Mouse (Mus musculus): Measurements from ENCODE around the gene Rbm34. TPM values are rescaled to one million over a fixed set of nuclear protein-coding genes. Genes with fewer than 3 reads are reported as not detected.

Rbm34 gene
- polyA plus RNA-seq, 1 experiment from 2014 or later, result 23.1 TPM

DNA sequence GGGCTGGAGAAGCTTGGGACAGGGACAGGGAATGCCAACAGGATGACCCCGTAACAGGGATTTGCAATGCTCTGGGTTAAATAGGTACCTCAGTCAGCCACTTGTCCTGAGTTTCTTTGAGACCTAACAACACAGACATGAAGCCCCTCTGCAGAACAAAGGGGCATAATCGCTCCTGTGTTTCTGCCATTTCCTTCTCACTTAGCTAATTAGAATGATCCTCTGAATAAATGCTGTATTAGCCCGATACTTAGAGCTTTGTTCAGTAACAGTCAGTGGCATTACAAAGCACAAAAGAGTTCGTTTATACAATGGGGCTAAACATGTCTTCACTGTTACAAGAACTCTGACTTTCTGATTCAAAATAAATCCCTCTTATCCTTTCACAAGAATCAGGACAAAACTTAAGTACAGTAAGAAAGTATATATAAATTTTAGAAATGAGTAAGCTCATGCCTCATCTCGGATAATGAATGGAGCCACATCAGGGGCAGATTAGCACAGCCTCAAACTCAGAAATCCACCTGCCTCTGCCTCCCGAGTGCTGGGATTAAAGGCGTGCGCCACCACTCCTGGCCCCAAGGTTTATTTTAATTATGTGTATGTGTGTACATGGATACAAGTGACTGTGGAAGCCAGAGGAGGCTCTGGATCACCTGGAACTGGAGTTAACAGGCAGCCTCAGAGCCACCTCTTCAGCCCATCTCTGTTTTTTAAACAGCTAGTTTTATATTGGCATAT, 5.9 kb upstream of the Rbm34 start:
- no peaks in the 10 kb centered on the region for H3K36me3 ChIP-seq
- no peak for ATAC-seq (ENCODE audit: insufficient number of reproducible peaks, low FRiP score, low TSS enrichment, low read depth)
- H3K4me1 ChIP-seq, result 0 out of 2 replicates have a peak, but pooled peaks cover 8% of the 10 kb centered on the region
- H3K4me2 ChIP-seq (replicated peaks), result no peak overlapping the region
- H3K4me3 ChIP-seq (replicated peaks), result no peak overlapping the region
- no peak overlapping the region for H3K9ac ChIP-seq
- no peaks in the 10 kb centered on the region for H3K9me3 ChIP-seq (replicated peaks)
- WGBS, result 60% methylated on average over 8 of the region's 8 CpGs
- H3K27ac ChIP-seq (replicated peaks), result no peak overlapping the region
- no peaks in the 10 kb centered on the region; the same call in 1 of the 2 replicates for H3K27me3 ChIP-seq

DNA sequence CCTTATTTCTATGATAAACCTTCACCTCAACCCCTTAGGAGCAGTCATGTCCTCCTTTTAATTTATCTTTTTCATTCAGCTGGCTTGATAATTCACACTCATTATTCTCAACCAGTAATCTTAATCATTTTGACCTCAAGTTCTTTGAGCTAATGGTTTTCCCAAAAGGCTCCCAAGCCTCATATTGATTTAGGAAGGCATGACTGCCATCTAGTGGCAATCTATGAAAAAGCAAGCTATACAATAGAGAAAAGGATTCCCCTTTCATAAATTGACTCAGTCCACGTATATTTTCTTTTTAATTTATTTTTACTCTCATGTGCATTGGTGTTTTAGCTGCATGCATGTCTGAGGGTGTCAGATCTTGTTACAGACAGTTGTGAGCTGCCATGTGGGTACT, 4.8 kb upstream of the Rbm34 start:
- Histone ChIP-seq H3K36me3 (no peaks in the 10 kb centered on the region), H3K4me1 (peaks cover 12% of the 10 kb centered on the region; the same call in 1 of the 2 replicates), H3K9me3 (replicated peaks) (no peaks in the 10 kb centered on the region), H3K4me3 (replicated peaks) (no peak overlapping the region), H3K4me2 (replicated peaks) (no peak overlapping the region), H3K27me3 (no peaks in the 10 kb centered on the region; the same call in 1 of the 2 replicates), H3K9ac (no peak overlapping the region), H3K27ac (replicated peaks) (no peak overlapping the region)
- no peak for ATAC-seq (ENCODE audit: insufficient number of reproducible peaks, low FRiP score, low TSS enrichment, low read depth)
- whole genome bisulfite sequencing, result 21% methylated on average over 1 of the region's 1 CpGs

DNA sequence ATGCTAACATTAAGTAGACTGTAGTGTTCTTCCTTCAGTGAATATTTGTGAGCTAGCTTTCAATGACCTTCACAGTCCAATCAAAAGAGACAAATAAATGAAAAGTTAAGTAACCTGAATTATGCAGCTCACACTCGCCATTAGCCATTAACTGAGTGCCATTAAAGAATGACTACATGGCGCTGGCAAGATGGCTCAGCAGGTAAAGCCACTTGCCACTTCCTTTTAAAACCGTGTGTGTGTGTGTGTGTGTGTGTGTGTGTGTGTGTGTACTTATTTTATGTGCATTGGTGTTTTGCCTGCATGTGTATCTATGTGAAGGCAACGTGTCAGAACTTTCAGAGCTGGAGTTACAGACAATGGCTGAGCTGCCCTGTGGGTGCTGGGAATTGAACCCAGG, 3.6 kb upstream of the Rbm34 start:
- Histone ChIP-seq H3K9ac (no peak overlapping the region), H3K9me3 (replicated peaks) (no peaks in the 10 kb centered on the region), H3K4me1 (peaks cover 14% of the 10 kb centered on the region), H3K27me3 (no peaks in the 10 kb centered on the region; the same call in 1 of the 2 replicates), H3K4me2 (replicated peaks) (no peak overlapping the region), H3K4me3 (replicated peaks) (no peak overlapping the region), H3K27ac (replicated peaks) (no peak overlapping the region), H3K36me3 (no peaks in the 10 kb centered on the region)
- 78% methylated on average over 4 of the region's 4 CpGs for WGBS
- no peak for ATAC-seq (ENCODE audit: insufficient number of reproducible peaks, low FRiP score, low TSS enrichment, low read depth)

DNA sequence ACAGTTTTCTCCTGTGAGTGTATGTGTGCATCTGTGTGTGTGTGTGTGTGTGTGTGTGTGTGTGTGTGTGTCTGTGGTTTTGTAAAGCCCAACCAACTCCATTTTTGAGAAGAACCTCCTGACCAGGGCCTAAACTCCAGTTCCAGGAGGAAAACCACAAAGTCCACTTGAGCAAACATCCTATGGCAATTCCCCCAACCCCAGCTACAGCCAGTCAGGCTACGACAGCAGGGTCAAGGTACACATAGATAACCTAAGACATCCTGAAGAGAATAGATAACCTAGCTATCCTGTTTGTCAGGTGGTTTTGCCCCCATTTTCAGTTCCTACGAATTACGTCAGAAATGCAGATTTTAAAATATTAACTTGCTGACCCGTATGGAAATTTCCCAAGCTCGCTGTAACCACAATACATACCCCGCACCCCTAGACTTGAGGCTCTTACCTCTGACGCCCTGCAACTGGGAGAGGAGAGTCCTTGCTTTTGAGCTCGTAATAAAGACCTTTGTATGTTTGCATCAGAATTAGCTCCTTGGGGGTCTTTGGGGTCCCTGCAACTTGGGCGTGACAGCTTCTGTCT, 2.9 kb upstream of the Rbm34 start:
- 71% methylated on average over 9 of the region's 9 CpGs for WGBS
- H3K4me3 ChIP-seq (replicated peaks), result no peak overlapping the region

DNA sequence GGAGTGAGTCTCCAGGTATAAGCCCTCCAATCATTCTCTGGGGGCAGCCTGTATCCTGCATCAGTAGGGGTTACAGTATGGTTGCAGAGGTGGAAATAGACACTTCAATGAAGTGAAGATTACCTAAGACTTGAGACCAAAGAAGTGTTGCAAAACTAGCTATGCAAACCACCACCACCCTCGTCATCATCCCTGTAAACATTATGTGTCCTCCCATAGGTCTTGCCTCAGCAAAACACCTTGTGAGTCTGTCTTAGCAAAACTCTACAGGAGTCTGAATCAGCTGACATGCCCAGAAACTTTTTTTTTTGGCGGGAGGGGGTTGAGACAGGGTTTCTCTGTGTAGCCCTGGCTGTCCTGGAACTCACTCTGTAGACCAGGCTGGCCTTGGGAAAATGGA, 1.8 kb upstream of the Rbm34 start:
- Histone ChIP-seq H3K27me3 (no peaks in the 10 kb centered on the region; the same call in 1 of the 2 replicates), H3K4me2 (replicated peaks) (no peak overlapping the region), H3K9ac (no peak overlapping the region), H3K4me3 (replicated peaks) (no peak overlapping the region), H3K36me3 (peaks cover 13% of the 10 kb centered on the region), H3K4me1 (peaks cover 9% of the 10 kb centered on the region), H3K27ac (replicated peaks) (no peak overlapping the region), H3K9me3 (replicated peaks) (no peaks in the 10 kb centered on the region)
- 60% methylated on average over 2 of the region's 2 CpGs for WGBS
- no peak for ATAC-seq (ENCODE audit: insufficient number of reproducible peaks, low FRiP score, low TSS enrichment, low read depth)

More for the DNA sequence above, 2.9 kb upstream of the Rbm34 start:
- no peak for ATAC-seq (ENCODE audit: insufficient number of reproducible peaks, low FRiP score, low TSS enrichment, low read depth)
- no peak overlapping the region for H3K4me2 ChIP-seq (replicated peaks)
- peaks cover 9% of the 10 kb centered on the region for H3K4me1 ChIP-seq
- H3K27ac ChIP-seq (replicated peaks), result no peak overlapping the region
- H3K36me3 ChIP-seq, result 0 out of 2 replicates have a peak, but pooled peaks cover 2% of the 10 kb centered on the region
- no peaks in the 10 kb centered on the region; the same call in 1 of the 2 replicates for H3K27me3 ChIP-seq
- no peaks in the 10 kb centered on the region for H3K9me3 ChIP-seq (replicated peaks)
- no peak overlapping the region for H3K9ac ChIP-seq

DNA sequence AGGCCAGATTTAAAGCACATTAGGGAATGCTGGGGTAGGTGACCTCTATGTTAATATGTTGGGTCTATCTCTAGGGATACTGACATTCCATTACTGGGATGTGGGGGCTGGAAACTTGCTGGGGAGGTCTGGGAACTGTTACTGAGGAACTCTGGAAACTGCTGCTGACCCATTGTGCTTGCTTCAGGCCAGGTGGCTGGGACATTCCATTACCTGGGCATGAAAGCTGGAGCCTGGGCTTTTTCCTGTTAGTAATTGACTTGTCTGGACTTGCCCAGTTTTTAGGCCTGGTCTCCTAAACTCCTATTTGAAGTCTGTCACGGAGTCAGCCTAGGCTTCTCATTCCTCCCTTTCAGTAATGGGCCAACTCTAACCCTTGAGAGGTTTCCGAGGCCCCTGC, 1.2 kb upstream of the Rbm34 start:
- Histone ChIP-seq H3K4me1 (peaks cover 9% of the 10 kb centered on the region), H3K9me3 (replicated peaks) (no peaks in the 10 kb centered on the region), H3K4me3 (replicated peaks) (no peak overlapping the region), H3K27me3 (no peaks in the 10 kb centered on the region; the same call in 1 of the 2 replicates), H3K36me3 (peaks cover 17% of the 10 kb centered on the region), H3K4me2 (replicated peaks) (no peak overlapping the region), H3K9ac (no peak overlapping the region), H3K27ac (replicated peaks) (no peak overlapping the region)
- WGBS, result 75% methylated on average over 2 of the region's 2 CpGs
- no peak for ATAC-seq (ENCODE audit: insufficient number of reproducible peaks, low FRiP score, low TSS enrichment, low read depth)

DNA sequence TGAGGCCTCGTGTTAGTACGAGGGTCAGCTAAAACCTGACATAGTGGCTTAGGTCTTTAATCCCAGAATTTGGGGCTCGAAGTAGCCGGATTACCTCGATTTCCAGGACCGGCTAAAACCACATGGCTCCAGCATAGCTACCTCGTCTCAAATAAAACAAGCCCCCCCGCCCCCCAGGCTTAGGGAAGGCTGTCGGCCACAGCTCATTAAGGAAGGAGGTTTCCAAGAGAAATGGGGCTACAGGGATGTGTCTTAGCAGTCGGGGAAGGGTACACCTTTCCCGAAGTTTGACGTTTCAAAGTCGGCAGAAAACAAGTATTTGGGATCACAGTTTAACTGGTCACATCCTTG, 418 bp upstream of the Rbm34 start:
- peaks cover 25% of the 10 kb centered on the region for H3K36me3 ChIP-seq
- H3K4me2 ChIP-seq (replicated peaks), result peak overlapping the region; percentile 90
- ATAC-seq (ENCODE audit: insufficient number of reproducible peaks, low FRiP score, low TSS enrichment, low read depth), result no peak
- peak overlapping the region; percentile 83 for H3K27ac ChIP-seq (replicated peaks)
- peak overlapping the region; percentile 57 for H3K9ac ChIP-seq
- H3K27me3 ChIP-seq, result no peaks in the 10 kb centered on the region; the same call in 1 of the 2 replicates
- peak overlapping the region; percentile 77 for H3K4me3 ChIP-seq (replicated peaks)
- H3K4me1 ChIP-seq, result peaks cover 9% of the 10 kb centered on the region
- WGBS, result 8% methylated on average over 13 of the region's 13 CpGs
- no peaks in the 10 kb centered on the region for H3K9me3 ChIP-seq (replicated peaks)

DNA sequence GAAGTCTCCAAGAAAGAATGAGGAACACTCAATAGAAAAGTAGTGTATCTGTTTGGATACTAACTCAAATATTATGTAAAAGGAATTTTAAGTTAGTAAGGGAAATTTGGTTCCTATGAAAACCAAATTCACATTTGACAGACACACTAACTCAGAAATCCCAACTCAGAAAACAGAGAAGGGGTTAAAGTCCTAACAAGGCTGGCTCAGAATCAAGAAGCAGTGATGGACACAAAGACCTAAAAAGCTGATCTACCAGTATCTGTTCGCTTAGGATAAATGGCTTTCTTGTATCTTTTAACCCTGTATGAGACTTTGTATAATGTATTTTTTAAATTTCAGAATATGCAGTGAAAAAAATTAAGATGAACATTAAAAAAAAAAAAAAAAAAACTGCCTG, 1.3 kb downstream of the Rbm34 start:
- no peak for ATAC-seq (ENCODE audit: insufficient number of reproducible peaks, low FRiP score, low TSS enrichment, low read depth)

DNA sequence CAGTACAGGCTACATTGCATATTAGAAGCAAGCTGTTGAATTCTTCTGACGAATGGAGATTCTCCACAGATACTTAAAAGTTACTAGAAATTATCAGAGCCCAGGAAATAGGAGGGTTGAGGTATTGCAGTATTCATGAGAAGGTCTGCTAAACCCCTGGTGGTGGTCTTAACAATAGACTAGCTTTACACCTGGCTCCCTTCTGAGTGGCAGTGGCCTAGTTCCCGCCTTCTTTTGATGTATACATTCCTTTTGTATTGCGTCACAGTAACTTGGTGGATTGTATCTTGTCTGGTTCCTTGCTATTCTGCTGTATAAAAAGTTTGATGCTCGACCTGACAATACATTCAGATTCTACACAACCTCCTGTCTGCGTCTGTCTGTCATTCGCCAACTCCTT, 2.8 kb downstream of the Rbm34 start:
- H3K9ac ChIP-seq, result no peak overlapping the region
- H3K36me3 ChIP-seq, result peaks cover 42% of the 10 kb centered on the region
- no peak overlapping the region for H3K4me3 ChIP-seq (replicated peaks)
- H3K27me3 ChIP-seq, result no peaks in the 10 kb centered on the region
- H3K27ac ChIP-seq (replicated peaks), result no peak overlapping the region
- H3K4me2 ChIP-seq (replicated peaks), result no peak overlapping the region
- 87% methylated on average over 6 of the region's 6 CpGs for WGBS
- H3K9me3 ChIP-seq (replicated peaks), result no peaks in the 10 kb centered on the region
- H3K4me1 ChIP-seq, result peaks cover 9% of the 10 kb centered on the region
- ATAC-seq (ENCODE audit: insufficient number of reproducible peaks, low FRiP score, low TSS enrichment, low read depth), result no peak

More for the DNA sequence above, 1.3 kb downstream of the Rbm34 start:
- WGBS, result 93% methylated on average over 1 of the region's 1 CpGs
- no peak overlapping the region for H3K9ac ChIP-seq
- peaks cover 38% of the 10 kb centered on the region for H3K36me3 ChIP-seq
- no peak overlapping the region for H3K4me2 ChIP-seq (replicated peaks)
- no peak overlapping the region for H3K27ac ChIP-seq (replicated peaks)
- no peaks in the 10 kb centered on the region for H3K27me3 ChIP-seq
- no peak overlapping the region for H3K4me3 ChIP-seq (replicated peaks)
- H3K4me1 ChIP-seq, result peaks cover 9% of the 10 kb centered on the region
- no peaks in the 10 kb centered on the region for H3K9me3 ChIP-seq (replicated peaks)

DNA sequence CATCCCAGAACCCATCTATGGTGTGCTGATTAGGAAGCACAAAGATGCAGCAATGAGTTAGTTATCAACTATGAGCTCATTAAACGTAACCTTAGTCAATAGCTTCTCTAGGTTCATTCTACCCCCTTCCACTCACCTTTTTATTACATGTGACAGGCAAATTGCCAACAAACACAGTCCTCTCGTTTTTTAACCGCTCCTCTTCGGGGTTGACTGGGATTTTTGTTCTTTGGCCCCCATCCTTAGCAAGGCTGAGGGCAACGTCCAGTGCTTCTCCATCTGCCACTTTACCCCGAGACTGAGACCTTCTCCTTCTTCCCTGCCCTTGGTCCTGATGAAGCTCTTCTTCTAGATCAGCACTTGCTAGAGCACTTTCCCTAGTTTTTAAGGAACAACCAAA, 5.6 kb downstream of the Rbm34 start:
- Histone ChIP-seq H3K9ac (no peak overlapping the region), H3K27ac (replicated peaks) (no peak overlapping the region), H3K27me3 (no peaks in the 10 kb centered on the region), H3K36me3 (peaks cover 60% of the 10 kb centered on the region), H3K4me2 (replicated peaks) (no peak overlapping the region), H3K9me3 (replicated peaks) (no peaks in the 10 kb centered on the region), H3K4me3 (replicated peaks) (no peak overlapping the region), H3K4me1 (peaks cover 4% of the 10 kb centered on the region)
- ATAC-seq (ENCODE audit: insufficient number of reproducible peaks, low FRiP score, low TSS enrichment, low read depth), result no peak
- 80% methylated on average over 6 of the region's 6 CpGs for WGBS

DNA sequence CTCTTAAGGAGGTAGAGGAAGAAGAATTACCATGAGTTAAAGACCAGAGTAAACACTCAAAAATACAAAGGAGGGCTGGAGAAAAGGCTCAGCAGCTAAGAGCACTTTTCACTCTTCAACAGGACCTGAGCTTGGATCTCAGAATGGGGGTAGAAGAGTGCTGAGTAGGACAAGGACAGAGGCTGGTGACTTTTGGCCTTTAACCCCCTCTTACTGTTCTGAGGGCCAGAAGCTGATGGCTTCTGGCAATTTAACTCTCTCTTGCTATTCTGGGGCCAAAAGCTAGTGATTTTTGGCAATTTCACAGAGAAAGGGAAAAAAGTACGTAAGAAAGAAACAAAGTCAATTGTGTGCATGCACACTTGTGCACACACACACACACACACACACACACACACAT, 8.0 kb downstream of the Rbm34 start:
- Histone ChIP-seq H3K4me3 (replicated peaks) (no peak overlapping the region), H3K27me3 (no peaks in the 10 kb centered on the region), H3K9ac (no peak overlapping the region), H3K4me1 (no peaks in the 10 kb centered on the region), H3K9me3 (replicated peaks) (no peaks in the 10 kb centered on the region), H3K27ac (replicated peaks) (no peak overlapping the region), H3K4me2 (replicated peaks) (no peak overlapping the region), H3K36me3 (peaks cover 68% of the 10 kb centered on the region)
- WGBS, result 95% methylated on average over 1 of the region's 1 CpGs
- no peak for ATAC-seq (ENCODE audit: insufficient number of reproducible peaks, low FRiP score, low TSS enrichment, low read depth)

DNA sequence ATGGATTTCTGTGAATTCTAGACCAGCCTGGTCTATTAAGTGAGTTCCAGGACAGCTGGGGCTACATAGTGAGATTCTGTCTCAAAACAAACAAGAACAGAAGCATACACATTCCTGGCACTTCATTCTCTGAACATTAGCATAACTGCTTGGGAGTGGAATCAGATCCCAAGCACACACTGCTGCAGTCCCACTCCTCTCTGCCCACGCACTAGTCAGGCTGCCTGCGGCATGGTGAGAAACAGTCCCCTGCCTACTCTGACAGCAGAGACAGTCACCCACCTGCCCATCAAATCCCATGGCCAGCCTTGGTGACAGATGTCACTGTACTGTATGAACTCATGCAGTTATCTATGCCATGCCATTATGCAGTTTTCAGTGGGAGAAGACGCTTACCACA, 9.4 kb downstream of the Rbm34 start:
- Histone ChIP-seq H3K36me3 (peaks cover 69% of the 10 kb centered on the region), H3K4me3 (replicated peaks) (no peak overlapping the region), H3K4me2 (replicated peaks) (no peak overlapping the region), H3K9me3 (replicated peaks) (no peaks in the 10 kb centered on the region), H3K4me1 (no peaks in the 10 kb centered on the region), H3K27me3 (no peaks in the 10 kb centered on the region), H3K9ac (no peak overlapping the region), H3K27ac (replicated peaks) (no peak overlapping the region)
- no peak for ATAC-seq (ENCODE audit: insufficient number of reproducible peaks, low FRiP score, low TSS enrichment, low read depth)
- 93% methylated on average over 3 of the region's 3 CpGs for WGBS
